Mouse (Mus musculus): Measurements from ENCODE around the gene Erfe. TPM values are rescaled to one million over a fixed set of nuclear protein-coding genes. Genes with fewer than 3 reads are reported as not detected.

The Erfe gene
- polyA plus RNA-seq, 1 experiment = 7.3 TPM

GRCm38 (mm10) chr1:91332102-91332501, 34.1 kb upstream of the Erfe start:
- no peaks in the 10 kb centered on the region for H3K79me2 ChIP-seq (ENCODE audit: control insufficient read depth, insufficient read depth)
- H3ac ChIP-seq (ENCODE audit: control insufficient read depth, insufficient read length, low read depth) = no peak overlapping the region
- TF ChIP-seq CTCF (IDR thresholded peaks at IDR 0.05; ENCODE audit: control insufficient read depth, insufficient read depth, insufficient read length) = no peak
- no peak for TF ChIP-seq MYOD1 (IDR thresholded peaks at IDR 0.05; ENCODE audit: control insufficient read depth, insufficient read length, low read depth)
- TF ChIP-seq MAX (IDR thresholded peaks at IDR 0.05) = no peak
- TF ChIP-seq USF1 (IDR thresholded peaks at IDR 0.05; ENCODE audit: low read depth) = no peak
- no peak for TF ChIP-seq CEBPB (IDR thresholded peaks at IDR 0.05; ENCODE audit: low read depth)
- no peak for TF ChIP-seq MYOG (IDR thresholded peaks at IDR 0.05; ENCODE audit: control insufficient read depth, extremely low read depth, insufficient read length)
- no peak for TF ChIP-seq FOSL1 (IDR thresholded peaks at IDR 0.05; ENCODE audit: insufficient read depth, low read length, poor library complexity, severe bottlenecking)
- no peaks in the 10 kb centered on the region for H3K27me3 ChIP-seq (ENCODE audit: control insufficient read depth, insufficient read depth, insufficient read length)
- no peaks in the 10 kb centered on the region for H3K79me3 ChIP-seq (ENCODE audit: low read depth)
- no peaks in the 10 kb centered on the region for H3K36me3 ChIP-seq (ENCODE audit: control insufficient read depth, insufficient read depth)
- no peak overlapping the region for H3K4me3 ChIP-seq (ENCODE audit: insufficient read depth, poor library complexity, severe bottlenecking)

- no peaks in the 10 kb centered on the region for H3K36me3 ChIP-seq (ENCODE audit: control insufficient read depth, insufficient read depth)
- no peaks in the 10 kb centered on the region for H3K79me2 ChIP-seq (ENCODE audit: control insufficient read depth, insufficient read depth)
- no peak overlapping the region for H3K4me3 ChIP-seq (ENCODE audit: insufficient read depth, poor library complexity, severe bottlenecking)
- H3K27me3 ChIP-seq (ENCODE audit: control insufficient read depth, insufficient read depth, insufficient read length) = no peaks in the 10 kb centered on the region
- H3ac ChIP-seq (ENCODE audit: control insufficient read depth, insufficient read length, low read depth) = no peak overlapping the region
- no peak for TF ChIP-seq MYOD1 (IDR thresholded peaks at IDR 0.05; ENCODE audit: control insufficient read depth, insufficient read length, low read depth)
- no peak for TF ChIP-seq CTCF (IDR thresholded peaks at IDR 0.05; ENCODE audit: control insufficient read depth, insufficient read depth, insufficient read length)
- no peak for TF ChIP-seq CEBPB (IDR thresholded peaks at IDR 0.05; ENCODE audit: low read depth)
- TF ChIP-seq USF1 (IDR thresholded peaks at IDR 0.05; ENCODE audit: low read depth) = no peak
- TF ChIP-seq MAX (IDR thresholded peaks at IDR 0.05) = no peak
- TF ChIP-seq MYOG (IDR thresholded peaks at IDR 0.05; ENCODE audit: control insufficient read depth, extremely low read depth, insufficient read length) = no peak
- no peak for TF ChIP-seq FOSL1 (IDR thresholded peaks at IDR 0.05; ENCODE audit: insufficient read depth, low read length, poor library complexity, severe bottlenecking)
- no peaks in the 10 kb centered on the region for H3K79me3 ChIP-seq (ENCODE audit: low read depth)
These were observed 32.6 kb upstream of the Erfe start for GRCm38 (mm10) chr1:91333582-91333981.

- Histone ChIP-seq H3K27me3 (ENCODE audit: control insufficient read depth, insufficient read depth, insufficient read length) (no peaks in the 10 kb centered on the region), H3K4me3 (ENCODE audit: insufficient read depth, poor library complexity, severe bottlenecking) (no peak overlapping the region), H3K36me3 (ENCODE audit: control insufficient read depth, insufficient read depth) (no peaks in the 10 kb centered on the region), H3K79me2 (ENCODE audit: control insufficient read depth, insufficient read depth) (no peaks in the 10 kb centered on the region), H3ac (ENCODE audit: control insufficient read depth, insufficient read length, low read depth) (no peak overlapping the region), H3K79me3 (ENCODE audit: low read depth) (no peaks in the 10 kb centered on the region)
- TF ChIP-seq USF1 (IDR thresholded peaks at IDR 0.05; ENCODE audit: low read depth) = no peak
- no peak for TF ChIP-seq FOSL1 (IDR thresholded peaks at IDR 0.05; ENCODE audit: insufficient read depth, low read length, poor library complexity, severe bottlenecking)
- TF ChIP-seq MYOG (IDR thresholded peaks at IDR 0.05; ENCODE audit: control insufficient read depth, extremely low read depth, insufficient read length) = no peak
- TF ChIP-seq MAX (IDR thresholded peaks at IDR 0.05) = no peak
- TF ChIP-seq CEBPB (IDR thresholded peaks at IDR 0.05; ENCODE audit: low read depth) = no peak
- no peak for TF ChIP-seq MYOD1 (IDR thresholded peaks at IDR 0.05; ENCODE audit: control insufficient read depth, insufficient read length, low read depth)
- TF ChIP-seq CTCF (IDR thresholded peaks at IDR 0.05; ENCODE audit: control insufficient read depth, insufficient read depth, insufficient read length) = no peak
These were observed 28.9 kb upstream of the Erfe start for GRCm38 (mm10) chr1:91337355-91337754.

- H3K27me3 ChIP-seq (ENCODE audit: control insufficient read depth, insufficient read depth, insufficient read length) = no peaks in the 10 kb centered on the region
- TF ChIP-seq CTCF (IDR thresholded peaks at IDR 0.05; ENCODE audit: control insufficient read depth, insufficient read depth, insufficient read length) (no peak), MYOG (IDR thresholded peaks at IDR 0.05; ENCODE audit: control insufficient read depth, extremely low read depth, insufficient read length) (no peak), USF1 (IDR thresholded peaks at IDR 0.05; ENCODE audit: low read depth) (no peak), MYOD1 (IDR thresholded peaks at IDR 0.05; ENCODE audit: control insufficient read depth, insufficient read length, low read depth) (no peak), FOSL1 (IDR thresholded peaks at IDR 0.05; ENCODE audit: insufficient read depth, low read length, poor library complexity, severe bottlenecking) (no peak), CEBPB (IDR thresholded peaks at IDR 0.05; ENCODE audit: low read depth) (no peak), MAX (IDR thresholded peaks at IDR 0.05) (no peak)
- no peaks in the 10 kb centered on the region for H3K79me2 ChIP-seq (ENCODE audit: control insufficient read depth, insufficient read depth)
- no peak overlapping the region for H3ac ChIP-seq (ENCODE audit: control insufficient read depth, insufficient read length, low read depth)
- no peaks in the 10 kb centered on the region for H3K36me3 ChIP-seq (ENCODE audit: control insufficient read depth, insufficient read depth)
- H3K4me3 ChIP-seq (ENCODE audit: insufficient read depth, poor library complexity, severe bottlenecking) = no peak overlapping the region
- no peaks in the 10 kb centered on the region for H3K79me3 ChIP-seq (ENCODE audit: low read depth)
These were observed 22.2 kb upstream of the Erfe start for GRCm38 (mm10) chr1:91344001-91344400.

- H3ac ChIP-seq (ENCODE audit: control insufficient read depth, insufficient read length, low read depth) = no peak overlapping the region
- TF ChIP-seq MYOD1 (IDR thresholded peaks at IDR 0.05; ENCODE audit: control insufficient read depth, insufficient read length, low read depth) (no peak), MAX (IDR thresholded peaks at IDR 0.05) (no peak), CEBPB (IDR thresholded peaks at IDR 0.05; ENCODE audit: low read depth) (no peak), MYOG (IDR thresholded peaks at IDR 0.05; ENCODE audit: control insufficient read depth, extremely low read depth, insufficient read length) (no peak), USF1 (IDR thresholded peaks at IDR 0.05; ENCODE audit: low read depth) (no peak), FOSL1 (IDR thresholded peaks at IDR 0.05; ENCODE audit: insufficient read depth, low read length, poor library complexity, severe bottlenecking) (no peak), CTCF (IDR thresholded peaks at IDR 0.05; ENCODE audit: control insufficient read depth, insufficient read depth, insufficient read length) (no peak)
- H3K27me3 ChIP-seq (ENCODE audit: control insufficient read depth, insufficient read depth, insufficient read length) = no peaks in the 10 kb centered on the region
- no peak overlapping the region for H3K4me3 ChIP-seq (ENCODE audit: insufficient read depth, poor library complexity, severe bottlenecking)
- no peaks in the 10 kb centered on the region for H3K36me3 ChIP-seq (ENCODE audit: control insufficient read depth, insufficient read depth)
- no peaks in the 10 kb centered on the region for H3K79me3 ChIP-seq (ENCODE audit: low read depth)
- H3K79me2 ChIP-seq (ENCODE audit: control insufficient read depth, insufficient read depth) = no peaks in the 10 kb centered on the region
These were observed 21.1 kb upstream of the Erfe start for GRCm38 (mm10) chr1:91344921-91345685.
